Mouse (Mus musculus) olfactory bulb, adult 2 months (tissue): ENCODE results near the gene Plin5.

Experiments
- CTCF ChIP-seq: fragments of 200-500 bp; IDR thresholded peaks from 2 replicates; pipeline ENCODE4 v1.5.1; 2012; ENCODE audit warnings: low read depth, mild to moderate bottlenecking, low read length, moderate library complexity; ENCODE audit not compliant: insufficient read depth
- POLR2A ChIP-seq: fragments of 200-500 bp; IDR thresholded peaks from 2 replicates; pipeline ENCODE4 v1.6.1; 2012; ENCODE audit warnings: mild to moderate bottlenecking, low read depth, low read length, moderate library complexity; ENCODE audit not compliant: insufficient read depth

GRCm38 (mm10) chr17:56103465-56104285 lies 13.7 kb downstream of the Plin5 start:
- TF ChIP-seq POLR2A (no peak), CTCF (no peak)
